Mouse (Mus musculus) CH12.LX (cell line): ENCODE results near the gene Naa38. TPM values are rescaled to one million over a fixed set of nuclear protein-coding genes. Genes with fewer than 3 reads are reported as not detected.

Source experiments
- DNase-seq: peaks from one replicate; pipeline ENCODE4 v3.0.0-alpha.2; 2013; ENCODE audit errors: extremely low read depth
- H3K27ac ChIP-seq: 2 replicates; pipeline ENCODE4 v1.5.1; 2012; ENCODE audit warnings: low read depth, mild to moderate bottlenecking, control low read depth, moderate library complexity; ENCODE audit not compliant: insufficient read depth
- H3K27me3 ChIP-seq: replicated peaks from 2 replicates; pipeline ENCODE3; 2012; ENCODE audit warnings: inconsistent platforms
- H3K36me3 ChIP-seq, 2 experiments: replicated peaks in 1 of 2; 2 replicates each; pipeline versions ENCODE3 to v1.6.1; 2012; ENCODE audit warnings: inconsistent platforms in 1 of 2, low read length in 1 of 2, mild to moderate bottlenecking in 1 of 2, mixed read lengths in 1 of 2, moderate library complexity in 1 of 2; ENCODE audit not compliant: control insufficient read depth in 1 of 2, insufficient read depth in 1 of 2
- H3K4me1 ChIP-seq, 2 experiments: 2 replicates each; pipeline ENCODE4 v1.6.1; 2012; ENCODE audit warnings: inconsistent platforms in 1 of 2, moderate library complexity in 1 of 2; ENCODE audit not compliant: insufficient read depth in 2 of 2, control insufficient read depth in 1 of 2
- H3K4me2 ChIP-seq: 2 replicates; pipeline ENCODE4 v1.6.1; 2012; ENCODE audit warnings: low read depth, mild to moderate bottlenecking, control low read depth; ENCODE audit not compliant: poor library complexity, insufficient read depth, severe bottlenecking
- H3K4me3 ChIP-seq, 3 experiments: fragments of 150-350 bp in 1 of 3; sonication (generic) in 1 of 3; replicated peaks in 1 of 3; 2 replicates each; pipeline versions ENCODE3 to v1.5.1; 2011 to 2012; ENCODE audit warnings: low read depth in 2 of 3, low read length in 2 of 3, mild to moderate bottlenecking in 2 of 3, moderate library complexity in 2 of 3, control low read depth in 1 of 3, improper control_type of control experiment in 1 of 3, inconsistent platforms in 1 of 3, mixed read lengths in 1 of 3; ENCODE audit not compliant: poor library complexity in 1 of 3
- H3K79me2 ChIP-seq: replicated peaks from 2 replicates; pipeline ENCODE4 v1.6.1; 2012; ENCODE audit warnings: mild to moderate bottlenecking, moderate library complexity; ENCODE audit not compliant: control insufficient read depth, poor library complexity, insufficient read depth, severe bottlenecking; ENCODE audit errors: extremely low read depth
- H3K9ac ChIP-seq: 2 replicates; pipeline ENCODE4 v1.6.1; 2012; ENCODE audit warnings: low read depth, mild to moderate bottlenecking, control low read depth, moderate library complexity; ENCODE audit not compliant: insufficient read depth
- H3K9me3 ChIP-seq: replicated peaks from 2 replicates; pipeline ENCODE3; 2012; ENCODE audit warnings: low read length, inconsistent platforms, mixed read lengths
- BHLHE40 ChIP-seq: IDR thresholded peaks from 2 replicates; pipeline ENCODE4 v1.6.1; 2011; ENCODE audit warnings: mild to moderate bottlenecking, low read depth, low read length, improper control_type of control experiment
- CHD1 ChIP-seq: IDR thresholded peaks from 2 replicates; pipeline ENCODE4 v1.6.1; 2012; ENCODE audit warnings: low read depth, low read length, improper control_type of control experiment, inconsistent platforms
- ELF1 ChIP-seq: IDR thresholded peaks from 2 replicates; pipeline ENCODE4 v1.6.1; 2014; ENCODE audit warnings: low read depth, mild to moderate bottlenecking, inconsistent platforms, low read length, improper control_type of control experiment
- EP300 ChIP-seq: IDR thresholded peaks from 2 replicates; pipeline ENCODE4 v1.6.1; 2011; ENCODE audit warnings: low read length, improper control_type of control experiment
- ETS1 ChIP-seq: conservative IDR thresholded peaks from 2 replicates; pipeline ENCODE4 v1.6.1; 2012; ENCODE audit warnings: low read depth, mild to moderate bottlenecking, inconsistent platforms, low read length, improper control_type of control experiment, moderate library complexity
- GABPA ChIP-seq: IDR thresholded peaks from 2 replicates; pipeline ENCODE4 v1.6.1; 2012; ENCODE audit warnings: low read depth, low read length, improper control_type of control experiment, inconsistent platforms; ENCODE audit not compliant: insufficient replicate concordance
- HCFC1 ChIP-seq: IDR thresholded peaks from 2 replicates; pipeline ENCODE4 v1.6.1; 2012; ENCODE audit warnings: low read depth, mild to moderate bottlenecking, inconsistent platforms, low read length, improper control_type of control experiment
- IRF4 ChIP-seq: IDR thresholded peaks from 2 replicates; pipeline ENCODE4 v1.6.1; 2014; ENCODE audit warnings: low read depth, mild to moderate bottlenecking, inconsistent platforms, low read length, improper control_type of control experiment
- JUN ChIP-seq: IDR thresholded peaks from 2 replicates; pipeline ENCODE4 v1.6.1; 2011; ENCODE audit warnings: low read depth, mild to moderate bottlenecking, low read length, improper control_type of control experiment, moderate library complexity; ENCODE audit not compliant: insufficient read depth
- KAT2A ChIP-seq: IDR thresholded peaks from 2 replicates; pipeline ENCODE4 v1.6.1; 2012; ENCODE audit warnings: low read length, improper control_type of control experiment, inconsistent platforms; ENCODE audit not compliant: insufficient replicate concordance
- MXI1 ChIP-seq: IDR thresholded peaks from 2 replicates; pipeline ENCODE4 v1.6.1; 2011; ENCODE audit warnings: mild to moderate bottlenecking, low read depth, low read length, improper control_type of control experiment
- MYC ChIP-seq: IDR thresholded peaks from 2 replicates; pipeline ENCODE4 v1.6.1; 2011; ENCODE audit warnings: low read depth, mild to moderate bottlenecking, improper control_type of control experiment, low read length
- NRF1 ChIP-seq: IDR thresholded peaks from 2 replicates; pipeline ENCODE4 v1.6.1; 2014; ENCODE audit warnings: low read depth, mild to moderate bottlenecking, inconsistent platforms, low read length, improper control_type of control experiment, moderate library complexity
- PAX5 ChIP-seq: IDR thresholded peaks from 2 replicates; pipeline ENCODE4 v1.6.1; 2012; ENCODE audit warnings: low read length, inconsistent platforms, mixed read lengths
- POLR2A ChIP-seq: IDR thresholded peaks from 2 replicates; pipeline ENCODE4 v1.6.1; 2011; ENCODE audit warnings: low read depth, mild to moderate bottlenecking, improper control_type of control experiment, low read length
- RAD21 ChIP-seq: IDR thresholded peaks from 2 replicates; pipeline ENCODE4 v1.6.1; 2011; ENCODE audit warnings: low read depth, mild to moderate bottlenecking, low read length, improper control_type of control experiment, moderate library complexity
- RCOR1 ChIP-seq: conservative IDR thresholded peaks from 2 replicates; pipeline ENCODE4 v1.6.1; 2012; ENCODE audit warnings: low read depth, mild to moderate bottlenecking, inconsistent platforms, low read length, improper control_type of control experiment
- TBP ChIP-seq: conservative IDR thresholded peaks from 2 replicates; pipeline ENCODE4 v1.6.1; 2011; ENCODE audit warnings: low read depth, low read length, improper control_type of control experiment
- TCF12 ChIP-seq: IDR thresholded peaks from 2 replicates; pipeline ENCODE4 v1.6.1; 2014; ENCODE audit warnings: low read depth, mild to moderate bottlenecking, inconsistent platforms, low read length, improper control_type of control experiment
- UBTF ChIP-seq: IDR thresholded peaks from 2 replicates; pipeline ENCODE4 v1.6.1; 2012; ENCODE audit warnings: low read depth, mild to moderate bottlenecking, inconsistent platforms, low read length, improper control_type of control experiment, moderate library complexity
- USF2 ChIP-seq: conservative IDR thresholded peaks from 2 replicates; pipeline ENCODE4 v1.6.1; 2011; ENCODE audit warnings: low read depth, low read length, improper control_type of control experiment
- ZMIZ1 ChIP-seq: IDR thresholded peaks from 2 replicates; pipeline ENCODE4 v1.6.1; 2012; ENCODE audit warnings: low read depth, mild to moderate bottlenecking, inconsistent platforms, low read length, improper control_type of control experiment
- ZNF384 ChIP-seq: IDR thresholded peaks from 2 replicates; pipeline ENCODE4 v1.6.1; 2012; ENCODE audit warnings: low read depth, low read length, improper control_type of control experiment, inconsistent platforms
- dilution Hi-C: fragments of 300-500 bp; cut with MboI; formaldehyde crosslinking; loops from 2 replicates; pipeline ENCODE4 v1.14.3; 2020; ENCODE audit warnings: low sequenced_read_pairs; ENCODE audit not compliant: extremely low pct_unique_long_range_greater_than_20kb, extremely low pct_ligation_motif_present
- in situ Hi-C: fragments of 300-500 bp; cut with MboI; formaldehyde crosslinking; loops from 3 replicates; pipeline ENCODE4 v1.14.3; 2019; ENCODE audit warnings: low sequenced_read_pairs, low pct_ligation_motif_present, low pct_unique_long_range_greater_than_20kb, mixed read lengths
- polyA plus RNA-seq: library from polyadenylated mRNA; unstranded; fragments of >175 nt; gene quantifications from 2 replicates; pipeline ENCODE4 v1.2.1, GENCODE M21; 2012; ENCODE audit warnings: low read depth; ENCODE audit not compliant: insufficient read length
- total RNA-seq, 2 experiments: library from RNA; depleted of rRNA; stranded (reverse); fragments of 300-350 nt in 1 of 2; fragments of >200 nt in 1 of 2; gene quantifications; 2 replicates each; pipeline ENCODE4 v1.2.3; 2012 to 2014

Gene Naa38
- total and polyA plus RNA-seq, 3 experiments: 153 to 201 (median 193) TPM

DNA sequence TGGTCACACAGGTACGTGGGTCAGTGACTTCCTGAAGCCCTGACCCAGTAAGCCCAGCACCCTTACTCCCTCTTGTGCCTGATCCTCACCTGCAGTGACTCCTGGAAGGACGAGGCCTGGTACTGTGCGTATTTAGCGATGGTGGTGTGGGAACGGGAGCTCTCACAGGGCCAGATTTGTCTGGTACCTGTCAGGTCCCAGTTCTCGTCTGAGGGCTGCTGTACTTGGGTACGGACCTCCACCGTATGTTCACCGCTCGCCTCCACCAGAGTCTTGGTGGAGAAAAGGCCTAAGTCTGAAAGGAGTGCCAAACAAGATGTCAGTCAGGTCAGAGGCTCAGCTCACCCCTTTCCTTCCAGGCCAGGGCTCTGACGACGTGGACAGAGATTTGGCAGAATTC, 6.7 kb downstream of the Naa38 start:
- Histone ChIP-seq H3K9me3 (no peaks in the 10 kb centered on the region), H3K4me1 (peaks cover 5 to 10% of the 10 kb centered on the region in 2 experiments; a peak in 2 of 4 replicates), H3K4me3 (no peak overlapping the region), H3K27ac (no peak overlapping the region), H3K36me3 (peaks cover 73 to 86% of the 10 kb centered on the region in 2 experiments), H3K79me2 (no peaks in the 10 kb centered on the region), H3K9ac (no peak overlapping the region), H3K4me2 (no peak overlapping the region), H3K27me3 (no peaks in the 10 kb centered on the region)
- TF ChIP-seq KAT2A (no peak), CHD1 (no peak), RCOR1 (no peak), RAD21 (no peak), TCF12 (no peak), ZMIZ1 (no peak), JUN (no peak), IRF4 (no peak), ETS1 (no peak), HCFC1 (no peak), UBTF (no peak), NRF1 (no peak), ELF1 (no peak), TBP (no peak), MXI1 (no peak), PAX5 (no peak), USF2 (no peak), MYC (no peak), EP300 (no peak), POLR2A (no peak)
- DNase-seq: no peak
- in situ Hi-C loops (loop anchor here (10.0 kb wide), 1 partner anchor 123 kb away; no protein-coding TSS in a partner anchor), dilution Hi-C loops (no loop called here)

- dilution Hi-C loops: no loop called here
- H3K27me3 ChIP-seq: no peaks in the 10 kb centered on the region
- no peak overlapping the region for H3K27ac ChIP-seq
- peaks cover 73 to 82% of the 10 kb centered on the region in 2 experiments for H3K36me3 ChIP-seq
- no peak overlapping the region for H3K9ac ChIP-seq
- no peak overlapping the region for H3K4me2 ChIP-seq
- TF ChIP-seq ETS1: no peak
- TF ChIP-seq GABPA: no peak
- no peak for TF ChIP-seq ZNF384
- TF ChIP-seq POLR2A: no peak
- TF ChIP-seq BHLHE40: no peak
- DNase-seq: no peak
- H3K4me1 ChIP-seq: peaks cover 11 to 19% of the 10 kb centered on the region in 2 experiments
- no peak overlapping the region for H3K4me3 ChIP-seq
- in situ Hi-C loops: loop anchor here (10.0 kb wide), 1 partner anchor 121 kb away; no protein-coding TSS in a partner anchor
- H3K79me2 ChIP-seq: peaks cover 7% of the 10 kb centered on the region; the same call in 1 of the 2 replicates
- H3K9me3 ChIP-seq: no peaks in the 10 kb centered on the region
Measured at GRCm38 (mm10) chr11:69403691-69404594, 8.7 kb downstream of the Naa38 start.
